Mouse (Mus musculus) lung, adult 2 months (tissue): ENCODE data around the gene Gm9732. TPM values are rescaled to one million over a fixed set of nuclear protein-coding genes. Genes with fewer than 3 reads are reported as not detected.
"Not testable (repeated sequence)": the region's sequence is repeated elsewhere in the genome, so short reads cannot be mapped to it uniquely, and the experiment has no call there.

Experiments
- DNase-seq: peaks from one replicate; pipeline ENCODE4 v3.0.0; 2022
- H3K4me1 ChIP-seq: fragments of 200-500 bp; 2 replicates; pipeline ENCODE4 v1.6.1; 2011; ENCODE audit warnings: low read length; ENCODE audit not compliant: control insufficient read depth, insufficient read depth
- H3K4me3 ChIP-seq: fragments of 200-500 bp; replicated peaks from 2 replicates; pipeline ENCODE3; 2011; ENCODE audit warnings: low read depth, mild to moderate bottlenecking, control low read depth, low read length; ENCODE audit errors: extremely low read depth
- WGBS: fragments of 180-500 bp; shearing (Covaris S2); methylation state at CpG from one replicate; pipeline ENCODE4 v1.1.7; 2018; 5-methylcytosine and 5-hydroxymethylcytosine counted together
- polyA plus RNA-seq: library from polyadenylated mRNA; depleted of rRNA; stranded (reverse); fragments of >200 nt; gene quantifications from 2 replicates; pipeline ENCODE4 v1.2.3, GENCODE M21; 2012; rRNA removed

The Gm9732 gene
- polyA plus RNA-seq: not detected in 2 replicates

DNA sequence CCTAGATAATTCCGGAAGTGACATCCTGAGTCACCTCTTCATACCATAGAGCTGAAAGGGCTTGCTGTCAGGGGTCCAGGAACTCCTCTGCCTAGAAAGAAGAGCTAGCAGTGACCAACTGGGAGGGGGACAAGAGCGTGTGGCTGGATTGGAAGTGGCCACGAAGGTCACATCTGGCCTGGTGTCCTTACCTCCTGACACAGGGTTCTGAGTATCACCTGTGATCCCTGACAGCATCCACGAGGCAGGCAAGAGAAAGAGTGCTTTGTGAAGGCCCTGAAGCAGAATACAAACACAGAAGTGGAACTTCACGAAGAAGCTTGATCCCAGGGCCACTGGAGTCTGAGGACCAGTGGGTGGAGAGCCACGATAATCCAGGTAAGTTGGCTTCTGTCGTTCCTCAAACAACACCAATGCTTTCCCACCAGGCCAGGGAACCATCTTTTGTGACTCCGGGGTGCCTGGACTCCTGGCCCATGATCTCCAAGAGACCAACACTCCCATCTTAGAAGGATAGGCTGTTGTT, at the start of gene Gm9732:
TSS of gene Gm9732 (plus strand) at position 51 of the 526 bp plus-strand sequence.
- WGBS: 75% methylated on average over 8 of the region's 8 CpGs

DNA sequence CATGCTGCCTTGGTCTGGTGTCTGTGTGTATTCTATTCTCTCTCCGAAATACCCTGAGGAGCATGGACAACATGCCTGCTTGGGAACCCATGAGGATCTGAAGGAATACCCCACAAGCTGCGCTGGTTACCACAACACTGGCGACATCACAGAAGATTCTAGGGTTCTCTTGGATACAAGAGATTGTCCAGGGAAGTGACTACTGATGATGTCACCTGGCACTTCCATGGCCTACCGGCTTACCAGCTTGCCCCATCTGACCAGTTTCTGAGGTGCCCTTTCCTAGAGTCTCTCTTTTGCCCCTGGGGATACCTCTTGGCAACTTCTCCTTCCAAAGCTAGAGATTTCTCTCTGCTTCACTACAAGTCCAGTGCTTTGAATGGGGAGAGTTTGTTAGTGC, 39.6 kb upstream of the Gm9732 start, which contains the start of gene Gm8122:
TSS of gene Gm8122 (minus strand) at position 101 of the 400 bp plus-strand sequence.
- 76% methylated on average over 4 of the region's 4 CpGs for WGBS
- H3K4me3 ChIP-seq, DNase-seq, H3K4me1 ChIP-seq: not testable (repeated sequence)

More for the DNA sequence above, at the start of gene Gm9732:
- not testable (repeated sequence) for DNase-seq, H3K4me3 ChIP-seq, H3K4me1 ChIP-seq

DNA sequence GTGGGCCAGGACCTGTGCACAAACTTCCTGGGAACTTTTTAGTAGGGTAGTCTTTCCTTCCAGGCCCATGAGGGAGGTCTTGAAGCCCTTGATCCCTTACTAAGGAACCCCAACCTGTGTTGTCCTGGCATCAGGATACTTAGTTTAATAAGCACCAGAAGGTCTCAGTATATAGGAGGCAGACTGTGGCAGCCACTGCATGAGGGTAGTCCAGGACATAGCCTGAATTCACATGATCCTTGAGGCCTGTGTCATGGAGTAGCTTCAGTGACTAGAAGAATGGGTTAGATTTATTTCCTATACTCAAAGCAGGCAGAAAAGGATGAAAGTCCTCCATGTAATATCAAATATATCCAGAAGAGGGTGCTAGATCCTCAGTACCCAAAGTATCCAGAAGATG, 37.1 kb upstream of the Gm9732 start:
- not testable (repeated sequence) for H3K4me1 ChIP-seq, DNase-seq, H3K4me3 ChIP-seq

DNA sequence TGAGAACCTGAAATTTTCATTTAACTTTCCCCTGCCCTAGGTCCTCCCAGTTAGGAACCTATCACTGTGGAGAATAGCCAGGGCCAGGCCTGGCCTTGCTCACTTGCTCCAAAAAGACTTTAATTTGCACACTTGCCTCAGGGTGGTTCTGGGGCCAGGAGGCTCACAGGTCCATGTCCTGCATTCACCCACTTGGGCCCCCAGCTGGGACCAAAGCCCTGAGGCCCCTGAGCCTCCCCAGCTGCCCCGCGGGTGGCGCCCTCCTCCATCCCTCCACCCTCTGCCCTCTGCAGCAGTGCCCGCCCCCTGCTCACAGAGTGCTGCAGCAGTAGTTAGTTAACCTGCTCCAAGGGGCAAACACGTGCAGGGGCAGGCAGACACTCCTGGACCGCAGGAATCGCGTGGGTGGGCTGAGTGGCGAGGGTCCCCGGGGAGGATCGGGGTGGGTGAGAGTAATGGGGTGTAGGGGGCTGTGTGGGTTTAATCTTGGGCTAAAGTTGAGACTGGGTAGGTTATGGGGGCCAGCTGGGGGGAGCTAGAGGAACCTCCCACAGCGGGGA, 25.1 kb upstream of the Gm9732 start:
- H3K4me3 ChIP-seq, H3K4me1 ChIP-seq, DNase-seq: not testable (repeated sequence)
- 12% methylated on average over 10 of the region's 12 CpGs for WGBS

DNA sequence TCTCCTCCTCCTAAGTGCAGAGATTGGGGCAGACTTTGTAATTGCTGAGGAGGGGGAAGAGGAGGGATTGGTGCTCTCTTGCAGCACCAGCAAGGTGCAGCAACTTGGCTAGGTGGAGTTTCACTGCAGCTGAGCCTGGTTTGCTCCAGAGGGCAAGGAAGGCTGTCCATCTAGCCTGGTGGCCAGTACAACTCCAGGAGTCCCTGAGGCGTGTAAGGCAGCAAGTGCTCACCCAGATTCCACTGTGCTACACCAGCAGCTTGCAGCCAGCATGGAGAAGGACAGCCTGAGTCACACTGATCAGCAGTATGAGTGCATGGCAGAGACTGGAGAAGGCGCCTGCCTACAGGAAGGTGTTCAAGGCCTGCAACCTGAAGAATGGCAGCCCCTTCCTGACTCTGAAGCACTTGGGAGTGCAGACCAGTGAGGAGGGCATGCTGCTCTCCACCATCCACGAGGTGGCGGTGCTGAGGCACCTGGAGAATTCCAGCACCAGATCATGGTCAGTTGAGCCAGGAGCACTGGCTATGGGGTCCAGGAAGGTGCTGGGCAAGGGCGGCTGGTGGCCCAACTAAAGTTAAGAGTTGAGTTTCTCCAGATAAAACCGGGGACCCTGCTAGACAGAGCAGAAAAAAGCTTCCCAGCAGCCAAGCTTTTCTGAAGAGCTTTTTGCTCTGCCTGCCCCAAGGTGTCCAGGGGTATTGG, 24.1 kb upstream of the Gm9732 start:
- DNase-seq, H3K4me1 ChIP-seq, H3K4me3 ChIP-seq: not testable (repeated sequence)
- 23% methylated on average over 5 of the region's 6 CpGs for WGBS

DNA sequence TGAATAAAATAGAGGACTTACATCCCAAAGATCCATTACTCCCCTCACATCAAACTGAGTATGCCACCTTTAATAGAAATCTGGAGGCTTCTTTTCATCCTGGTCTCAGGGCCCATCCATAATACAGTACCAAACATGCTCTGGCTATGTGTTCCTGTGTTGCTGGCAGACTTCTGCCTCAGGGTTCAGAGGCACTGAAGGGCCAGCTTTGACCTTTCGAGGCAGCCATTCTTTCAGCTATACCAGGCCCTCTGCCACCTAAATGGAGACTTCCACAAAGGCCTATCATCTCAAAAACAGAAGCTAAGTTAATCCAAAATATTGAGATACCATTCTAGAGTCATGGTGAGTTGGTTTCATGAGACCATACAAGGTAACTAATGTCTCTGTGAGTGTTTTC, 18.3 kb upstream of the Gm9732 start:
- not testable (repeated sequence) for DNase-seq, H3K4me1 ChIP-seq, H3K4me3 ChIP-seq
- WGBS: 61% methylated on average over 1 of the region's 1 CpGs

DNA sequence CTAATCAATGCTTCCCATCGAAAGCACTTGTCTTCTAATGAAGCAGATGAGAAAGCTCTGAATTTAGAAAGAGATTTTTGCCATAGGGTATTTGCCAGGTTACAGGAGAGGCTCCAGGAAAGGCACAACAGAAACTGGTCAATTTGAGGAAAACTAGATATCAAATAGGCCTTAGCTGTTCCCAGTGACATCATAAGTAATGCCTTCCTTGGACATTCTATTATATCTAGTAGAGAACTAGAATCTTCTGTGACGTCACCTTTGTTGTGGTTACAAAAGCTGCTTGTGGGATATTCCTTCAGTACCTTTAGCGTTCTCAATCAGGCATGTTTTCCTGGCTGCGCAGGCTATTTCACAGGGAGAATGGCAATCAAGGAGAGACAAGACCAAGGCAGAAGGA, 16.5 kb upstream of the Gm9732 start, which contains the start of gene Gm8126:
TSS of gene Gm8126 (plus strand) at position 301 of the 400 bp plus-strand sequence.
- not testable (repeated sequence) for H3K4me3 ChIP-seq, H3K4me1 ChIP-seq, DNase-seq
- WGBS: 93% methylated on average over 3 of the region's 4 CpGs

DNA sequence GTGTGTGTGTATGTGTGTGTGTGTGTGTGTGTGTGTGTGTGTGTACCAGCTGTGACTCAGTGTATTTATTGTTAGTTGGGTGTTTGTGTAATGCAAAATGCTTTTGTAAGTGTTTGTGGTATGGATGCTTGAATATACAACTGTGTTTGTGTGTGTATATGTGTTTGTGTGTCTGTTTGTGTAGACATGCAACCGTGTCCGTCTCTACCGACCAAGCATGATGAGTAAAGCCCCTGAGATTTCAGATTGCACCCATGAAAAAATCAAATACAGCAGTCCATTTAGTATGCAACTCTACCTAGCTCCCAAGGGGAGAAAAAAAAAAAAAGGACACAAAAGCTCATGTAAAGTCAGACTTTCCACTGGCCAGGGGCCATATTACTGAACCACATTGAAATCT, 11.4 kb upstream of the Gm9732 start:
- not testable (repeated sequence) for H3K4me1 ChIP-seq, H3K4me3 ChIP-seq, DNase-seq
- 90% methylated on average over 3 of the region's 3 CpGs for WGBS

DNA sequence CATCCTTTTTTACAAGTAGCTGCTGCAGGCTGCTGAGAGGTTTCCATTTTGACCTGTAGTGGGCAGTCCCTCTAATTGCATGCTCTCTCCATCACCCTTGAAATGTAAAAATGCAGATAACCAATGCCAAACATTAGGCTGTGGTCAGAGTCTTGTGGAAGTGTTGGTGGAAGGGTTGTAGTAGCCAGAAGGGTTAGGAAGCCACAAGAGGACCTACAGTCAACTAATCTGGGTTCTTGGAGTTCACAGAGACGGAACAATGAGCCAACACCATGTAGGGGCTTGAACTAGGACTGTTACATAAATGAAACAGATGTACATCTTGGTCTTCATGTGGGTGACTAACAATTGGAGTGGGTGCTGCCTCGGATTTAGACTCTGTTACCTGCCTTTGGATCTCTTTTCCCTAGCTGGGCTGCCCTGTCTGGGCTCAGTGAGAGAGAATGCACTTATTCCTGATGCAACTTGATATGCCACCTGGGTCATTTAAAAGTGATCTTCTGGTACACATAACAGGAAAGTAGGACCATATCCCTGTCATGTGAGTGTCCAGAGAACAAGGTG, 6.2 kb upstream of the Gm9732 start:
- not testable (repeated sequence) for DNase-seq, H3K4me1 ChIP-seq, H3K4me3 ChIP-seq
- 22% methylated on average over 2 of the region's 2 CpGs for WGBS

DNA sequence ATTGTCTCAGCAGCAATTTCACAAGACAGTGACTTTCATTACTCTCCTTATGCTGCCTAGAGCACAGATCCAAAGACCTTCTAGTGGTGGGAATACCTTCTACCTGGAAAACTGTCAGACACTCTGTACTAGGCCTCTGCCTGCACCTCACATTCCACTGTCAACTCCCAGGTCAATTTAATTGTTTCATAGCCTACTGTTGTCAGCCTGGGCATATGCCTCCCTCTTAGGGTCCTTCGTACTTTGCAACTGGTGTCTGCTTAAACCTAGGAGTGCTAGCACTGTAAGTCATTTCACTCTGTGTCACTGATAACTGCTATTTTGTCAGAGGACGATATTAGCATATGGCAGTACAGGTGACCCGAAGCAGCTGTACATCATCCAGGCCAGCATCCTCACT, 5.6 kb upstream of the Gm9732 start:
- H3K4me3 ChIP-seq, DNase-seq, H3K4me1 ChIP-seq: not testable (repeated sequence)
- 89% methylated on average over 3 of the region's 3 CpGs for WGBS

DNA sequence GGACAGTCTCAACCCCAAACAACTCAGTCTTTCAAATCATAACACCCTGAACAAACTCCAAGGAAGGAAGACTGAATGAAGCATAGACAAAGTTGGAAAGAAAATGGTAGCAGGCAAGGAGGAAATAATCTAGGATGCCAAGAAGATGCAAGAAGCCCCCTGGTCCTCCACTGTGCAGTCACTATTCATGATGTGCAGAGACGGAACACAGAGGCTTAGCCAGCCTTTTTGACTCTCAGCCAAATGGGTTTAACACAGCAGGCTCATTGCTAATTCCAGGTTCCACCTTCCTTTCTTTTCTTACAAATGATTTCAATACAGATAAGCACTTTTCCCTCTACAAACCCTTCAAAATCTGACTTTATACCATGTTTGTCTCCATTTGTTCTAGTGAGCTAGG, 1.7 kb upstream of the Gm9732 start:
- H3K4me3 ChIP-seq, DNase-seq, H3K4me1 ChIP-seq: not testable (repeated sequence)
- 87% methylated on average over 1 of the region's 1 CpGs for WGBS

DNA sequence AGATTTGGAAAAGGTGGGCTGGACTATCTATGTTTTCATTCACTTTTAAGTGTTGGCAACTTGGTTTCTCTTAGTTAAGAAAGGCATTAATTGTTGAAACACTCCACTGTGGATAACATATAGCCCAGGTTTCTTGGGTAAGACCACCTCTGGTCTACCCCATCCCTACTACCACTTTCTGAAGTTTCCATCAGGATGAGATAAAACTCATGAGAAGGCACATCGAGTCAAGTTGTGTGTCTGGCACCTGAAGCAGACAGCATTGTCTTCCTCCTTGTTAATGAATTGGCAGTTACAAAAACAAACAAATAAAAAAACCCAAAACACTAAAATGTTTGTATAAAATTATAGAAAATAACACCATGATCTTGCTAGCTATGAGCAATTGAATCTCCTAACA, 916 bp downstream of the Gm9732 start:
- H3K4me1 ChIP-seq, H3K4me3 ChIP-seq, DNase-seq: not testable (repeated sequence)
- WGBS: 69% methylated on average over 1 of the region's 1 CpGs

DNA sequence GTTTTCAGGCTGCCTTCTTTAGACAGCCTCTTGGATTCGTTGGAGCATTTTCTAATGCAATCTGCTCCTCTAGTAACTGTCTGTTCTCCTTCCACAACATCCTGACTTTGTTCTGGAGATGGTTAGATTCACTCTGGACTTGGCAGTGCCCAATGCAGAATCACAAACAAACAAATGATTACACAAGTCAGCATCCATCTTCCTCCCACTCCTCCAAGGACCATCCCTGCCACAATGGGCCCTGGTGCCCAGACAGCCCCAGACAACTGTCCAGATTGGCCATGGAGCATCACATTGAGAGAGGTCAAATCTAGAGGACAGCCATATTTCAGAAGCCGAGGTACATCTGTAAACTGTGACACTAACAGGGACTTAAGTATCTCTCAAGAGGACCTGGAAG, 2.6 kb downstream of the Gm9732 start:
- not testable (repeated sequence) for H3K4me1 ChIP-seq, H3K4me3 ChIP-seq, DNase-seq
- WGBS: 66% methylated on average over 2 of the region's 2 CpGs

DNA sequence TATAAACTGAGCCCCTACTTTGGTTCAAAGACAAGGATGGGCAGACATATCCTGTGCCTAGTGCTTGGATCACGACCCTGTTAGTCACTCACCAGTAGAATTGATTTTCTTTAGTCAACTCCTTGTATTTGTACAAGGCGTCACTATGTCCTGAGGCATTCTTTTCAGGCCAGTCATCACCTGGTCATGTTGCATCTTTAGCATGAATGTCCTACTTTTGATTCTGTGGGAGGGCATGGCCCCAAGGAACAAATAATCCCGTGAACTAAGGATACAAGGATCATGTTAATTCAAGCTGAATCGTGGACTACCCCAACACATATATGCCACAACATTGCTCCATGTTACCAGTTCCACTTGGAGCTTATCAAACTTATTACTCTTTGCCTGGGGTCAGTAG, 3.3 kb downstream of the Gm9732 start:
- 55% methylated on average over 4 of the region's 4 CpGs for WGBS

DNA sequence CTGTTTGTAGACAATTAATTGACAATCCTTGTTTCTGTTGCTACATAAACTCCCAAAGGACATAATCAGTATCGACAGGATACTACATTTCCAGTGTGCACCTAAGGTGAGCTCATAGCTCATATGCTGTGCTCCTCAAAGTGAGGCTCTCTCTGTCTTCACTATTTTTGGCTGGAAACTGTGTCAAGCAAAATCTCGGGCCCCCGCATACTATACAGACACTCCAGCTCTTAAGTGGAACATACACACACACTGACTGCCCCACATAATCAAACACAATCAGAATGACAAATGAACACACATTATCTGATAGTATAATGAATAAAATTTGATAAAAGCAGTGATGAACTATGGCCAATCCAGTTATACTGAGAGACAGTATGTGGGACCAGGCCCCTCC, 3.8 kb downstream of the Gm9732 start:
- WGBS: 75% methylated on average over 3 of the region's 3 CpGs
- not testable (repeated sequence) for DNase-seq, H3K4me3 ChIP-seq, H3K4me1 ChIP-seq

More for the DNA sequence above, 3.3 kb downstream of the Gm9732 start:
- not testable (repeated sequence) for H3K4me1 ChIP-seq, H3K4me3 ChIP-seq, DNase-seq

DNA sequence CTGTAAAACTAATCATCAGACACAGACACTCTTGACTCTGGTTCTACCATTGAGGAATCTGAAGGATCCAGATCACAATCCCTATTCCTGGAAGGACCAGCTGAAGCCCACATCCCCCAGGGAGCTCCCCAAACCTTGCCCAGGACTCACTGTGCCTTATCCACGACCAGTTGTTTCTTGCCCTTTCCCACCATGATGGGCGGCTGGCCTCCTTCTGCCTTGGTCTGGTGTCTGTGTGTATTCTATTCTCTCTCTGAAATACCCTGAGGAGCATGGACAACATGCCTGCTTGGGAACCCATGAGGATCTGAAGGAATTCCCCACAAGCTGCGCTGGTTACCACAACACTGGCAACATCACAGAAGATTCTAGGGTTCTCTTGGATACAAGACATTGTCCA, 18.7 kb downstream of the Gm9732 start, which contains the start of gene Gm8127:
TSS of gene Gm8127 (minus strand) at position 330 of the 400 bp plus-strand sequence.
- H3K4me3 ChIP-seq, H3K4me1 ChIP-seq, DNase-seq: not testable (repeated sequence)
- 74% methylated on average over 3 of the region's 3 CpGs for WGBS
